Mouse (Mus musculus): ENCODE measurements at regions not wholly inside any gene's neighbourhood (a gene's known extent, or its start where the extent isn't known, plus 50 kb on each side); places are given as distances from the start of the nearest gene placed in this dataset.

- DNase-seq (ENCODE audit: low read depth, low spot score), result no peak
These were observed 55.8 kb upstream of the Ccn6 start for GRCm38 (mm10) chr10:39219366-39219765.

GRCm38 (mm10) chr10:39218151-39218550 is 54.6 kb upstream of the Ccn6 start:
- DNase-seq (ENCODE audit: low read depth, low spot score), result no peak

GRCm38 (mm10) chr10:39216142-39216904 is 52.7 kb upstream of the Ccn6 start:
- no peak for DNase-seq (ENCODE audit: low read depth, low spot score)

- no peak for DNase-seq (ENCODE audit: low read depth, low spot score)
These were observed 51.0 kb upstream of the Ccn6 start for GRCm38 (mm10) chr10:39214563-39214962.
